Mouse (Mus musculus): ENCODE measurements around the gene Abhd11.
"Not testable (repeated sequence)": the region's sequence is repeated elsewhere in the genome, so short reads cannot be mapped to it uniquely, and the experiment has no call there.

The Abhd11 gene

GRCm38 (mm10) chr5:135008671-135009589 lies at the start of gene Abhd11:
TSS of gene Abhd11 (plus strand) at chr5:135009152.
- DNase-seq (ENCODE audit: low spot score): peak; percentile 96

GRCm38 (mm10) chr5:134960430-134960829 lies 48.5 kb upstream of the Abhd11 start:
- DNase-seq (ENCODE audit: low spot score): no peak

GRCm38 (mm10) chr5:134961519-134961918 lies 47.4 kb upstream of the Abhd11 start:
- no peak for DNase-seq (ENCODE audit: low spot score)

- DNase-seq (ENCODE audit: low spot score): no peak
Measured at GRCm38 (mm10) chr5:134963546-134963945, 45.4 kb upstream of the Abhd11 start.

- DNase-seq (ENCODE audit: low spot score): not testable (repeated sequence)
Measured at GRCm38 (mm10) chr5:134964655-134965054, 44.3 kb upstream of the Abhd11 start.

GRCm38 (mm10) chr5:134965473-134965851 lies 43.5 kb upstream of the Abhd11 start:
- DNase-seq (ENCODE audit: low spot score): peak; percentile 57

- peak; percentile 44 for DNase-seq (ENCODE audit: low spot score)
Measured at GRCm38 (mm10) chr5:134965852-134966821, 42.8 kb upstream of the Abhd11 start.

- no peak for DNase-seq (ENCODE audit: low spot score)
Measured at GRCm38 (mm10) chr5:134967164-134967944, 41.6 kb upstream of the Abhd11 start.

- no peak for DNase-seq (ENCODE audit: low spot score)
Measured at GRCm38 (mm10) chr5:134970671-134971070, 38.3 kb upstream of the Abhd11 start.

GRCm38 (mm10) chr5:134973081-134973480 lies 35.9 kb upstream of the Abhd11 start:
- no peak for DNase-seq (ENCODE audit: low spot score)

GRCm38 (mm10) chr5:134973526-134973925 lies 35.4 kb upstream of the Abhd11 start:
- no peak for DNase-seq (ENCODE audit: low spot score)

- DNase-seq (ENCODE audit: low spot score): no peak
Measured at GRCm38 (mm10) chr5:134974294-134974693, 34.7 kb upstream of the Abhd11 start.

GRCm38 (mm10) chr5:134974921-134975320 lies 34.0 kb upstream of the Abhd11 start:
- no peak for DNase-seq (ENCODE audit: low spot score)

- no peak for DNase-seq (ENCODE audit: low spot score)
Measured at GRCm38 (mm10) chr5:134976164-134976563, 32.8 kb upstream of the Abhd11 start.

- DNase-seq (ENCODE audit: low spot score): no peak
Measured at GRCm38 (mm10) chr5:134976577-134977250, 32.2 kb upstream of the Abhd11 start.

- DNase-seq (ENCODE audit: low spot score): no peak
Measured at GRCm38 (mm10) chr5:134977837-134978236, 31.1 kb upstream of the Abhd11 start.

GRCm38 (mm10) chr5:134981149-134981548 lies 27.8 kb upstream of the Abhd11 start:
- DNase-seq (ENCODE audit: low spot score): no peak

GRCm38 (mm10) chr5:134983111-134983510 lies 25.8 kb upstream of the Abhd11 start:
- no peak for DNase-seq (ENCODE audit: low spot score)

- DNase-seq (ENCODE audit: low spot score): no peak
Measured at GRCm38 (mm10) chr5:134983771-134984170, 25.2 kb upstream of the Abhd11 start.

GRCm38 (mm10) chr5:134985633-134986297 lies 23.2 kb upstream of the Abhd11 start, which contains the start of gene Cldn3:
TSS of gene Cldn3 (plus strand) at chr5:134986214.
- peak; percentile 62 for DNase-seq (ENCODE audit: low spot score)
